Comparison of ENCODE assay signal across 8 mouse cellular contexts in the genomic region with DNA sequence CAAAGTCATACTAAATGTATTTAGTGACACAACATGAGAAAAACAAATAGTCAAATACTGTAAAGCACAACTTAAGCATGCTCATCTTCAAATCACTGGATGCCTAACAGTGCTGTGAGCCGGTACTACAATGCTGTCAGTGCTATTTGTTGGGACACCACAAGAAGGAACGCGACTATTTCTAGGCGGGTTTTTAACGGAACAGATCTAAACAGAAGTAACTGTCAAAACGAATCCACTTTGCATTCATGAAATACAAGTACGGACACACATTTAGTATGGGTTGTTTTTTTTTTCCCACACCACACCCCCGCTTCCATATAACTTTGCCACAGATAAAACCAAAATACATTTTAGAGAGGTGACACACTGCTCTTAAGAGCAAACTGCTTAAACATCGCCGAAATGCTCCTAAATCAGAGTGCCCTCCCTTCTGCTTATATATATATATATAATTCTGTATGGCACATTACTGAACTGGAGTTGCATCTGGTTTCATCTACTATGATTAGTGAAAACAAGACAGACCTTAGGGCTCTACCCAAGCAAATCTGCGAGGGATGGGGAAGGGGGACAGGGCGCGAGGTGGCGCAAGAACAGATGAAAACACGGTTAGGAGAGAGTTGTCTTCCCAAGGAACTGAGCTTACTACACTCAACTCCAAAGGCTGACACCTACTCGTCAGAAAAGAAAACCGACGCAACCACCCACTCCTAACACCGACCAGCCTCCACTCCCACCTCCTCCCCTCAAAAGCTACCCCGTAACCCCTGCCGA. TPM values are rescaled to one million over a fixed set of nuclear protein-coding genes. Genes with fewer than 3 reads are reported as not detected.
DNase-seq lines count a peak whose midpoint lies in the region; ATAC-seq and TF ChIP-seq lines count a peak whose summit lies in the region.

No protein-coding gene starts in this region.

- no peak for TF ChIP-seq POLR2A in CH12.LX (IDR thresholded peaks at IDR 0.05; ENCODE audit: low read depth, low read length)

- peak overlapping the region; percentile 76 for H3K4me2 ChIP-seq in CH12.LX (ENCODE audit: insufficient read depth, low read depth, poor library complexity, severe bottlenecking)
- H3K4me2 ChIP-seq in embryonic facial prominence, embryonic 14.5 days (ENCODE audit: low read depth, low read length) = peak overlapping the region; percentile 64
- H3K4me2 ChIP-seq in heart, embryonic 13.5 days = peak overlapping the region; percentile 89
- peak overlapping the region; percentile 83 for H3K4me2 ChIP-seq in kidney, embryonic 16.5 days (replicated peaks; ENCODE audit: low read depth, low read length)
- H3K4me2 ChIP-seq in liver, embryonic 15.5 days = peak overlapping the region; percentile 92
- H3K4me2 ChIP-seq in neural tube, embryonic 13.5 days = peak overlapping the region; percentile 68

- peak; percentile 2; the same call in 1 of the 2 replicates for ATAC-seq in embryonic facial prominence, embryonic 14.5 days (ENCODE audit: low read depth)
- no peak for ATAC-seq in heart, embryonic 13.5 days (ENCODE audit: extremely low read depth, insufficient number of reproducible peaks, low FRiP score, low TSS enrichment)
- peak; percentile 1; the same call in 1 of the 2 replicates for ATAC-seq in kidney, embryonic 16.5 days (ENCODE audit: low FRiP score, low TSS enrichment)
- ATAC-seq in liver, embryonic 15.5 days (ENCODE audit: insufficient read depth) = no peak
- peak; percentile 16 for ATAC-seq in neural tube, embryonic 13.5 days (ENCODE audit: low read depth)
- ATAC-seq in monocyte, adult 5-6 weeks (replicated peaks; ENCODE audit: insufficient number of reproducible peaks, low FRiP score, low TSS enrichment, poor library complexity, severe bottlenecking) = no peak

- DNase-seq in CH12.LX (ENCODE audit: extremely low read depth) (peak; percentile 39), adipocyte (ENCODE audit: low spot score) (peak; percentile 69)
- peak; percentile 73 for DNase-seq in embryonic facial prominence, embryonic 14.5 days (ENCODE audit: low spot score)

- no peaks in the 10 kb centered on the region; a peak in 1 of 4 replicates for H3K4me1 ChIP-seq in CH12.LX (ENCODE audit: control insufficient read depth in 1 of 2, insufficient read depth in 2 of 2)
- no peaks in the 10 kb centered on the region for H3K4me1 ChIP-seq in embryonic facial prominence, embryonic 14.5 days (ENCODE audit: control insufficient read depth, insufficient read depth, low read length)
- H3K4me1 ChIP-seq in heart, embryonic 13.5 days = peaks cover 8% of the 10 kb centered on the region
- H3K4me1 ChIP-seq in kidney, embryonic 16.5 days (ENCODE audit: insufficient read depth, low read length) = peaks cover 4% of the 10 kb centered on the region
- peaks cover 22% of the 10 kb centered on the region for H3K4me1 ChIP-seq in liver, embryonic 15.5 days (replicated peaks)
- peaks cover 9% of the 10 kb centered on the region for H3K4me1 ChIP-seq in neural tube, embryonic 13.5 days (replicated peaks)

- H3K9ac ChIP-seq in CH12.LX (ENCODE audit: insufficient read depth, low read depth) = peak overlapping the region; percentile 94
- peak overlapping the region; percentile 94 for H3K9ac ChIP-seq in embryonic facial prominence, embryonic 14.5 days (ENCODE audit: low read depth, low read length)
- peak overlapping the region; percentile 98 for H3K9ac ChIP-seq in heart, embryonic 13.5 days
- peak overlapping the region; percentile 98 for H3K9ac ChIP-seq in kidney, embryonic 16.5 days (replicated peaks; ENCODE audit: low read length)
- peak overlapping the region; percentile 89 for H3K9ac ChIP-seq in liver, embryonic 15.5 days
- H3K9ac ChIP-seq in neural tube, embryonic 13.5 days = peak overlapping the region; percentile 96

- peak overlapping the region; percentile 29 for H3K27ac ChIP-seq in CH12.LX (ENCODE audit: insufficient read depth, low read depth)
- H3K27ac ChIP-seq in embryonic facial prominence, embryonic 14.5 days (replicated peaks; ENCODE audit: low read depth, low read length) = peak overlapping the region; percentile 99
- peak overlapping the region; percentile 99 for H3K27ac ChIP-seq in heart, embryonic 13.5 days (replicated peaks)
- peak overlapping the region; percentile 96 for H3K27ac ChIP-seq in kidney, embryonic 16.5 days (ENCODE audit: low read length)
- H3K27ac ChIP-seq in liver, embryonic 15.5 days (replicated peaks) = peak overlapping the region; percentile 91; the same call in 1 of the 2 replicates
- peak overlapping the region; percentile 99 for H3K27ac ChIP-seq in neural tube, embryonic 13.5 days (replicated peaks)

- dilution Hi-C loops in CH12.LX (cut with MboI; ENCODE audit: extremely low pct_ligation_motif_present, extremely low pct_unique_long_range_greater_than_20kb, low sequenced_read_pairs) = no loop called here

- TF ChIP-seq RAD21 in CH12.LX (IDR thresholded peaks at IDR 0.05; ENCODE audit: low read depth, low read length) = peak; percentile 35

- H3K4me3 ChIP-seq in CH12.LX (replicated peaks in 1 of 3; ENCODE audit: low read depth in 2 of 3, low read length in 2 of 3, poor library complexity in 1 of 3) = peak overlapping the region; percentile 66 to 97 (median 76)
- H3K4me3 ChIP-seq in embryonic facial prominence, embryonic 14.5 days (ENCODE audit: low read depth, low read length) = peak overlapping the region; percentile 94
- peak overlapping the region; percentile 94 for H3K4me3 ChIP-seq in heart, embryonic 13.5 days
- H3K4me3 ChIP-seq in kidney, embryonic 16.5 days (ENCODE audit: low read length) = peak overlapping the region; percentile 94
- H3K4me3 ChIP-seq in liver, embryonic 15.5 days (replicated peaks) = peak overlapping the region; percentile 89
- peak overlapping the region; percentile 77 for H3K4me3 ChIP-seq in neural tube, embryonic 13.5 days

- H3K27me3 ChIP-seq in CH12.LX (replicated peaks) = no peaks in the 10 kb centered on the region
- H3K27me3 ChIP-seq in embryonic facial prominence, embryonic 14.5 days (replicated peaks; ENCODE audit: control insufficient read depth, insufficient read depth, low read length) = no peaks in the 10 kb centered on the region
- H3K27me3 ChIP-seq in heart, embryonic 13.5 days (replicated peaks) = no peaks in the 10 kb centered on the region
- no peaks in the 10 kb centered on the region for H3K27me3 ChIP-seq in kidney, embryonic 16.5 days (ENCODE audit: insufficient read depth, low read length)
- no peaks in the 10 kb centered on the region for H3K27me3 ChIP-seq in liver, embryonic 15.5 days
- H3K27me3 ChIP-seq in neural tube, embryonic 13.5 days = no peaks in the 10 kb centered on the region

- no peaks in the 10 kb centered on the region for H3K9me3 ChIP-seq in CH12.LX (replicated peaks; ENCODE audit: low read length)
- H3K9me3 ChIP-seq in embryonic facial prominence, embryonic 14.5 days (ENCODE audit: control insufficient read depth, low read length) = no peaks in the 10 kb centered on the region
- no peaks in the 10 kb centered on the region for H3K9me3 ChIP-seq in heart, embryonic 13.5 days
- H3K9me3 ChIP-seq in kidney, embryonic 16.5 days (ENCODE audit: low read length) = no peaks in the 10 kb centered on the region
- H3K9me3 ChIP-seq in liver, embryonic 15.5 days (replicated peaks) = no peaks in the 10 kb centered on the region
- H3K9me3 ChIP-seq in neural tube, embryonic 13.5 days = no peaks in the 10 kb centered on the region

- TF ChIP-seq EP300 in CH12.LX (IDR thresholded peaks at IDR 0.05; ENCODE audit: low read length) = peak; percentile 41; the same call in 1 of the 2 replicates

- H3K79me2 ChIP-seq in CH12.LX (replicated peaks; ENCODE audit: control insufficient read depth, extremely low read depth, insufficient read depth, poor library complexity, severe bottlenecking) = peaks cover 5% of the 10 kb centered on the region; the same call in 1 of the 2 replicates

- in situ Hi-C loops in CH12.LX (cut with MboI; ENCODE audit: low pct_ligation_motif_present, low pct_unique_long_range_greater_than_20kb, low sequenced_read_pairs) = no loop called here

- 26% methylated on average over 18 of the region's 21 CpGs for WGBS in embryonic facial prominence, embryonic 14.5 days
- 21% methylated on average over 21 of the region's 21 CpGs for WGBS in heart, embryonic 13.5 days
- WGBS in kidney, embryonic 16.5 days = 20% methylated on average over 21 of the region's 21 CpGs
- WGBS in liver, embryonic 15.5 days (ENCODE audit: insufficient replicate concordance) = 20% methylated on average over 21 of the region's 21 CpGs
- 26% methylated on average over 21 of the region's 21 CpGs for WGBS in neural tube, embryonic 13.5 days

- peak in 1 of 2 experiments; percentile 54; a peak in 2 of 4 replicates for TF ChIP-seq CTCF in CH12.LX (conservative IDR thresholded peaks at IDR 0.05 in 1 of 2, IDR thresholded peaks at IDR 0.05 in 1 of 2; ENCODE audit: low read depth in 2 of 2, low read length in 2 of 2)

- no peaks in the 10 kb centered on the region for H3K36me3 ChIP-seq in CH12.LX (replicated peaks in 1 of 2; ENCODE audit: control insufficient read depth in 1 of 2, insufficient read depth in 1 of 2, low read length in 1 of 2)
- H3K36me3 ChIP-seq in embryonic facial prominence, embryonic 14.5 days (ENCODE audit: control insufficient read depth, insufficient read depth, low read length) = no peaks in the 10 kb centered on the region
- no peaks in the 10 kb centered on the region for H3K36me3 ChIP-seq in heart, embryonic 13.5 days
- no peaks in the 10 kb centered on the region for H3K36me3 ChIP-seq in kidney, embryonic 16.5 days (ENCODE audit: insufficient read depth, low read length)
- H3K36me3 ChIP-seq in liver, embryonic 15.5 days (replicated peaks) = no peaks in the 10 kb centered on the region
- no peaks in the 10 kb centered on the region for H3K36me3 ChIP-seq in neural tube, embryonic 13.5 days

TF ChIP-seq in CH12.LX, 34 proteins besides CTCF, POLR2A, EP300 and RAD21 (continues in another document):
- no peak; the same call in 1 of the 2 replicates for TF ChIP-seq SIN3A (IDR thresholded peaks at IDR 0.05; ENCODE audit: low read length)
- TF ChIP-seq MXI1 (IDR thresholded peaks at IDR 0.05; ENCODE audit: low read depth, low read length) = peak; percentile 70
- TF ChIP-seq JUND (conservative IDR thresholded peaks at IDR 0.05; ENCODE audit: low read depth, low read length) = no peak
- TF ChIP-seq TCF12 (IDR thresholded peaks at IDR 0.05; ENCODE audit: low read depth, low read length) = no peak
- no peak for TF ChIP-seq NELFE (IDR thresholded peaks at IDR 0.05; ENCODE audit: low read depth, low read length)

RNA-seq across cellular contexts. Expression of gene Lcorl, which starts 1.7 kb away (rescaled TPM):
- 3.8 and 5.8 TPM in 2 replicates for total RNA-seq in CH12.LX (2012; rRNA removed)
- total RNA-seq in CH12.LX (2014; rRNA removed) = 5.6 and 7.4 TPM in 2 replicates
- 4.1 and 4.2 TPM in 2 replicates for polyA plus RNA-seq in CH12.LX (2012; ENCODE audit: insufficient read length, low read depth)
- polyA plus RNA-seq in embryonic facial prominence, embryonic 14.5 days (2014; fragmentation: Nextera tagmentation; extraction: Ambion mirVana) = 22.0 and 26.1 TPM in 2 replicates
- polyA plus RNA-seq in heart, embryonic 13.5 days (2015; fragmentation: Nextera tagmentation; extraction: Ambion mirVana) = 16.4 and 16.5 TPM in 2 replicates
- polyA plus RNA-seq in kidney, embryonic 16.5 days (2015; fragmentation: Nextera tagmentation; extraction: Ambion mirVana) = 29.6 and 33.6 TPM in 2 replicates
- 6.6 and 7.0 TPM in 2 replicates for polyA plus RNA-seq in liver, embryonic 15.5 days (2015; fragmentation: Nextera tagmentation; extraction: Ambion mirVana)
- 49.0 and 54.3 TPM in 2 replicates for polyA plus RNA-seq in neural tube, embryonic 13.5 days (2015; fragmentation: Nextera tagmentation; extraction: Ambion mirVana)
- 31.8 to 36.6 TPM (median 35.7 TPM) in 3 replicates for total RNA-seq in monocyte, adult 5-6 weeks (2017)

Comparison
In these comparisons a context has a peak if more than half of its experiments do, and no peak if none do; other contexts are left out.
1. H3K27ac ChIP-seq: peak in every context shown above with its lines; median percentile 99 in embryonic facial prominence, embryonic 14.5 days; 99 in heart, embryonic 13.5 days; 99 in neural tube, embryonic 13.5 days; 96 in kidney, embryonic 16.5 days; 91 in liver, embryonic 15.5 days; 29 in CH12.LX.
2. ATAC-seq: peak in embryonic facial prominence, embryonic 14.5 days (single experiment), kidney, embryonic 16.5 days (single experiment) and neural tube, embryonic 13.5 days (single experiment); none in heart, embryonic 13.5 days (single experiment), liver, embryonic 15.5 days (single experiment) and monocyte, adult 5-6 weeks (single experiment).
3. Peak in every context shown above with its lines, with median percentiles within 50 percentile points of each other: DNase-seq, H3K4me2 ChIP-seq, H3K4me3 ChIP-seq and H3K9ac ChIP-seq.